Mouse (Mus musculus) inflammation-experienced regulatory T-cells, adult 6 months (primary cell): ENCODE measurements around the gene Slc28a1. TPM values are rescaled to one million over a fixed set of nuclear protein-coding genes. Genes with fewer than 3 reads are reported as not detected.
A peak's percentile ranks its signal among the peaks of the same experiment; 100 is the strongest.

Experiments
- ATAC-seq: one replicate; pipeline ENCODE4 v1.8.0; 2017
- polyA plus RNA-seq, 3 experiments: library from polyadenylated mRNA; unstranded; fragments of 100-300 nt; shearing (Covaris generic); gene quantifications; one replicate each; pipeline ENCODE4 v1.2.1; 2017

Gene Slc28a1
- polyA plus RNA-seq = not detected

DNA sequence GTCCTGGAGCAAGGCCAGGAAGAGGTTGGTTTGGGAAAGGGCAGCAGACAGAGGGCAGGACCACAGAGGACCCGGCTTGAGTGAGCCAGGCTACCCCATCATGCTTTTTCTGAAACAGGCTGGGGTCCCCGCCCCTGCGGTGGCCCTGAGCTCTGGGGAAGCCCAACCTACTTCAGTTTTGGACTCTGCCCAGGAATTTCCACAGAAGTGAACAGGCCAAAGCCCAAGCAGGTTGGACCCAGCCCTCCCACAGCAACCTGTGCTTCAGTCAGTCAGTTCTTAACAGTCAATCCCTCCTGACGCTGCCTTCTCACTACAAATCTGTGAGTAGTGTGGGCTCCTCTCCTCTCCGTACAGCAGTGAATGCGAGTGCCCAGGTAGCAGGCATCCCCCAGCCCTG lies at the start of gene Slc28a1:
Slc28a1 (plus strand) TSS at position 245 of the 400 bp plus-strand sequence.
- no peak for ATAC-seq

DNA sequence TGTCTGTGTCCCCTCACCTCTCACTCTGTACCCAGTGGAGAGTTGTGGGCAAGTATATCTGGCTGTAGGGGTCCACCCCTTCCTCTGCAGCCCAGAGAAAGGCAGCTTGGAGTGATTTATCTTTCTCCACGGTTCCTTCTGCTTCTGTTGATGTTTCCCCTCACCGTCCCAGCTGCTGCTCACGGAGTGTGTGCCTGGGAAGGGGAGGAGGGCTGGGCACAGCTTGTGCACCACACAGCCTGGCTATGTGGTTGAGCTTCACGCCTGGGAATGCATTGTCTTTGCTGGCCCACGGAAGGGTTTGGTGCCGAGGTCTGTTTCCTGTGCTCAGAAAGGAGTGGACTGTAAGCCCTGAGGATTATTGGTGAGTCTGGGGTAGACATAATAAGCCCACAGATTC lies 47.9 kb upstream of the Slc28a1 start:
- ATAC-seq = no peak

DNA sequence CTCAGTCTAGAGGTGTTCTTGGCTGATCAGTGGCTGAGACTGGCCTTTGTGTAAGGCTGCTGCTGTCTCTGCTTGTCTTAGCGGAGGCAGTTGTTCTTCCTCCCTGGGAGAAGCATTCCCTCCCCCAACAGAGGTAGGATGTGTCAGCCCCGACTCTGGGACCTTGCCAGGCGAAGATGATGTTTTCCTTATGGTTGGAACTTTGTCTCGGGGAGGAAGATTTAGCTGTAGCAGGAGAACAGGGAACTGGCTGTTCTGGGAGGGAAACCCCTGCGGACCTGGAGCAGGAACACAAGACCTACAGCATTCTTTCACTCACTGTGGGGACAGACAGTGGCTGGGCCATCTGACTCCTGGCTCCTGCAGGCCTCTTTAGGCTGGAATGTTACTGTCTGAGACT lies 42.1 kb upstream of the Slc28a1 start:
- no peak for ATAC-seq

DNA sequence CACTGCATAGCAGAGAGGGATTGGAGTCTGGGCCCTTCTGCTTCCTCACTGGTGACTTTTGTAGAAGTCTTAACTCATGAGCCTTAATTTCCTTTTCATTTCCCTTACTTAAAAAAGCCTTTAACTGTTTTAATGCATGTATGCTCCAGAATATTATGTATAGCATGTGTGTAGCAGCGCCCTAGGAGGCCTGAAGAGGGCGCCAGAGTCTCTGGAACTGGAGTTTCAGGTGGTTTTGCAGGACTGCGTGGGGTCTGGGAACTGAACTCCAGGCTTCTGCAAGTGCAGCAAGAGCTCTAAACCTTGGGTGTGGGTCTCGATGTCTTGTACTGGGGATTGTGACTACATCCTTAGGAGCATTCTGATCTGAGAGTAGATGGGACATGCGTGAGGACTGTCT lies 41.3 kb upstream of the Slc28a1 start:
- ATAC-seq = no peak

DNA sequence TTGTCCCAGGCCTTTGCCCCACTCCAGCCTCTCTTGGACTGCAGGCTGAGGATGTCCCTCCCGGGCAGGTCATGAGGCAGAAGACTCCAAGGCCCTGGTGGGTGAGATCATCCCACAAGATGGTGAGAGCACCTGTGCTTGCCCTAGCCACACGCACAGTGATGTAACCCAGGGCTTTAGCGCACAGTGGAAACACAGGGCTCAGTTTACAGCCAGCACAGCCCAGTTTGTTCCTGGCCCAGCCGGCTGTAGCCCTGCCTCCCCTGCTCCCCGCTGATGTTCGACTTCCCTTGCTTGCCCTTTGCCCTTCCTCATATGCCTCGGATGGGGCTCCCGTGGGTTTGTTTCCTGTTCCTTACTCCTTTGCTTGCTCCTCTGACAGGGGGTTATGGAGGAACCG lies 40.1 kb upstream of the Slc28a1 start:
- peak; percentile 47 for ATAC-seq

DNA sequence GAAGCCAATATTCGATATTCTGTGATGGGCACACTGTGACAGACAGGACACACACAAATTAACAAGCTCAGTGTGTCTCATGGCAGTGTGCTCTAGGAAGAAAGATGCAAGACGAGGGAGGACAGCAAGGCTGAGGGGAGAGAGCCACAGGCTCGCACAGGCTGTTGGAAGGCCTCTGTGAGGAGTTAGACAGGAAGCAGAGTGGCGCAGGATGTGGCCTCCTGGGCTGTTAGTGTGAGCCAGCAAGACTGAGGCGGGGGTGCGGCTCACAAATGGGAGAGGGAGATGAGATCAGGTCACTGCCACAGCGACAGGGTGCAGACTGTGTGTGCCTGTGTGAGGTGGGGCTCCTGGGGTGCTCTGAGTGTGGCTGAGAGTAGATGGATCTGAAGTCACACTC lies 39.3 kb upstream of the Slc28a1 start:
- peak; percentile 92 for ATAC-seq

DNA sequence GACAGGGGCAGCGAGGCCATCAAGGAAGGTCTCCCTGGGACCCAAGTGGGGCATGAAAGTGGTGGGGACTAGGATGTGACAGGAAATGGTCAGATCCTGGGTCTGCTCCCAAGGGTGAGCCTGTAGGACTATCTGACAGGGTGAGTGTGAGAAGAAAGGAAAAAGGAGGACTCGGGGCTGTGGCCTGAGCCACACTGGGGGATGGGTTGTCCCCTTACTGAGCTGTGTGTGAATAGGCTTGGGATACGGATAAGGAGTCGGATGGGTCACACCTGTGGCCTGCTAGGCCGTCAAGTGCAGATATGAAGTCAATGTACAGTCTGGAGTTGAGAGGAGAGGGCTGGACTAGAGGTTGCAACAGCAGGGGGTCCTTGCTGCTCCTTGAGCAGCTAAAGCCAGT lies 38.9 kb upstream of the Slc28a1 start:
- ATAC-seq = peak; percentile 7

DNA sequence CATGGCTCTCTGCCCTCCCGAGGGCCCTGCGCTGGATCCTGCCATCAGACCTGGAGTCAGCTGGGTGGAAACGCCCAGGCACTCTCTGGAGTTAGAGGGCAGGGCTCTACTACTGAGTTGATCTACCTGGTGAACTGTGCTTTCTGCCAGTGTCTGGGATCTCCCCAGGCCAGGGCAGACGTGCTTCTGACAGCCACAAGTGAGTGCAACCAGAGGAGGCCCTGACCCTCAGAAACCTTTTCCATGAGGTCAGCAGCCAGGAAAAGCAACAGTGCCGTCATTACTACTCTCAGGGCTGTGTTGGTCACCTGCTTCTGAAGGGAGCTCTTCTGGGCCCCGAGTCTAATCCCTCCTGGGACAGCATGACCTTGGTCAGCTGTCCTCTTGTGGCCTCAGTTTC lies 37.6 kb upstream of the Slc28a1 start:
- no peak for ATAC-seq

DNA sequence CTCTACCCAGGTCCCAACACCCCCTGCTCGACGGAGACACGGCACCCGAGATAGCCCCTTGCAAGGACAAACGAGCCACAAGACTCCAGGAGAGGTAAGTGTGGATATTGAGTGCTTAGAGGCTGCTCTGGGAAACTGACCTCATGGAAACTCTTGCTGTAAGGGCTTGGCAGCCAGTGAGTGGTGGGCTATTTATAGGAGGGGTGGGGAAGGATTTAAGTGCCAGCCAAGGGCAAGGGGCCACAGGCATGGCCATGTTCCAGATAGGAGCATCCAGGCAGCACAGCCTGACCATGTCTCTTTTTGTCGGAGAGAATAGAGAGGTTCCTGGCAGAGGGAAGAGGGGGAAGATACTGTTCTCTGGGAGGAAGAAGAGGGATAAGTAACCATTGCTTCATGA lies 35.9 kb upstream of the Slc28a1 start:
- ATAC-seq = no peak

DNA sequence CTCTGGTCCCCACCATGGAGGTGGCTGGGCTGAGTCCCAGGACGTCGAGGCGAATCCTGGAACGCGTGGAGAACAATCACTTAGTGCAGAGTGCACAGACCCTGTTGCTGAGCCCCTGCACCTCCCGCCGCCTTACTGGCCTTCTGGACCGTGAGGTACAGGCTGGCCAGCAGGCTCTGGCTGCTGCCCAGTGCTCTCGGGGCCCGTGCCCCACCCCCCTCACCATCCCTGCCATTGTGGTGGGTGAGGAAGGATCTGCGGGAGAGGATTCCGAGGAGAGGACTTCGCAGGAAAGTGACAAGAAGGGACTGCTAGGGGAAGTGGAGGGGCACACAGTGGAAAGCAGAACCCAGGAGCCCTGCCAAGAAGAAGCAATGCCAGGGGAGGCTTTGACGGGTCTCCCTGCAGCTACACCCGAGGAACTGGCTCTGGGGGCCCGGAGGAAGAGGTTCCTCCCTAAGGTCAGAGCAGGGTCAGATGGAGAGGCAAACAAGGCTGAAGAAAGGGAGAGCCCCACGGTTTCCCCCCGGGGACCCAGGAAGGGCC lies 21.1 kb upstream of the Slc28a1 start:
- ATAC-seq = no peak

DNA sequence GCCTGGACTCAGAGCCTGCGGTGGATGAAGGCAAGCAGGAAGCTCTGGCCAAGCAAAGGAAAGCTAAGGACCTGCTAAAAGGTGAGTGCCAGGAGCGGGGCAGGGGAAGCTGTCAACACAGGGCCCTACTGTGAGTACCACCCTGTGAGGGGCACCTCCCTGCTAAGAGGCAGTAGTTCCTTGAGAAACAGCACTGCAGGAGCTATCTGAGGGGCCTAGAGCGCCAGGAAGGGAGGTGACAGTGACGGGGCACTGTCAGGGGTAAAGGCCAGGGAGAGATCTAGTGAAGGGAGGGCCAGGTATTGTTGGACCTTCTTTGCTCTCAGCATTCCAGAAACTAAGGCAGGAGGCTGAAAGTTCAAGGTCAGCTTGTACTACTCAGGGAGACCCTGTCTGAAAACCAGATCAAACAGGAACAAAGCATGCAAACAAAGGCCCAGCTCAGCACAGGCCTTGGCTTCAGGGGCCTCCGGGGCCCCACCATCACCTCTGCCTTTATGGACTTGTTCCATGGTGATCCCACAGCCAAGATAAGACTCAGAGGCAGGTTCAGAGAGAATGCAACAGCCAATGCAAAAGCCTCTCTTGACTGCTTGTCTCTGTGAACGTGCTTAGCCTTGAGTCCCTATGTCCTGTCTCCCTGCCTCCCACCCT lies 20.4 kb upstream of the Slc28a1 start:
- no peak for ATAC-seq

DNA sequence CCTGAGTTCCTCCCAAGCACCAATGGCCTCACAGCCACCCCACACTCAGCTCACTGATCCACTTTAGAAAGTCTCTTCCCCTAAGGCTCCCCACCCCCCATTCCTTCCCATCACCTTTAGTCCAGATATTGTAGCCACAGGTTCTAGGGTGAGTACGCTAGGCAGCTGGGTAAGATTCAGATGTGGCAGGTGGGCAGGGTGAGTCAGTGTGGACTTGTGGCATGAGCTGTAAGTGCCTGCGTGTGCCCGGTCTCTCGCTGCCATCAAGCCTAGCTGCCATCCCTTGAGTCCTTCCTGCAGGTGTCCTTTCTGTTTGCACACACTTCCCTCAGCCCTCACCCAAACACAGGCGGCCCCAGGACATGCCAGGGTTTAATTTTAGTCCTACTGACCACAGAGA lies 14.3 kb upstream of the Slc28a1 start:
- no peak for ATAC-seq

DNA sequence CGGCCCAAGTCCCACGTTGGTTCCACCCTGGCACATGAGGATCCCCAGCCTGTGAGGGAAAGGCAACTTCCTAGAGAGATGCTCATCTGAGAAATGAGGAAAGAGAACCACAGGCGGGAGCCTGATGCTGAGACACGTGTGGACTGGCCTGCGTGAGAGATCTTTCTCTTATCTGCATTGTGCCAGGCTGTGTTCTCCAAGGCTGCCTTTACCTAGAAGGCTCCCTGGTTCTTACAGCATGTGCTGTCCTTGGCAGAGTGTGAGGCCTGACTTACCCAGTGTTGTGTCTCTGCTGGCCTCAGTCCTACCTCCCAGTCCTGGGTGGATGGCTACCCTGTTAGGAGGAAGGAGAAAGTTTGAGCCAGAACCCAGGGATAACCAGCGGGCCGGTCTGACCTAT lies 11.7 kb upstream of the Slc28a1 start:
- no peak for ATAC-seq

DNA sequence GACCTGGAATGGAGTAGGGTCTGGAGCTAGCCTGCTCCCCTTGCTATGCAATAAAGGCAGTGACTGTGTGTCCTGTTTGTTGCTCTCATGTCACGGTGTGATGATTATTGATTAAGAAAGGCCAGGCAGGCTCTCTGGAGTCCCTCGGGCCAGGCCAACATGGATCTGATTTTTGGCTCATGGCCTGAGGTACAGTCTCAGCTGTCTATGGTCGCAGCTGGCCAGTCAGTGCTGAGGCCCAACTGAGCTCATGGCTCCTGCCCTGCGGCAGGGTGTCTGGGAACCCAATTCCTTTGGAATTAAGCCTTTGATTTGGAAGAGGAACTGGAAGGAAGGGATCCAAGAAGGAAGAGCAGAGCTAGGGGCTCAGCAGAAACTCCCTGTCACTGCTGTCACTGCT lies 9.1 kb upstream of the Slc28a1 start:
- ATAC-seq = no peak

DNA sequence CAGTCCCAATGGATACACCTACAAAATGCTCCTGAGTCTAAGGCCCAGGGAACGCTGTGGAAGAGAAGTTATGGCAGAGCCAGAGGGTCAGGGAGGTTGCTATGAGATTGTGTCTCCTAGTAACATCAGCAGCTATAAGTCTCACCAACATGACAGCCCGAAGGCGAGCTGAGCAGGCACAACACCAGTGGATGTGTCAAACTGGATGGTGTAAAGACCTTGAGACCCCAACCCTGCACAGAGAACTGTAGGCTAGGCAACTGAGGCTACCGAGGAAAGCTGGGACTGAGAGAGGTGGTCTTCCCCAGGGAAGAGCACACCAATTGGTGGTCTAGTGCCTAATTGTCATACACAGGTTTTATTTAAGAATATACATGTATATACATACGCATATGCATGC lies 6.4 kb upstream of the Slc28a1 start:
- ATAC-seq = no peak

DNA sequence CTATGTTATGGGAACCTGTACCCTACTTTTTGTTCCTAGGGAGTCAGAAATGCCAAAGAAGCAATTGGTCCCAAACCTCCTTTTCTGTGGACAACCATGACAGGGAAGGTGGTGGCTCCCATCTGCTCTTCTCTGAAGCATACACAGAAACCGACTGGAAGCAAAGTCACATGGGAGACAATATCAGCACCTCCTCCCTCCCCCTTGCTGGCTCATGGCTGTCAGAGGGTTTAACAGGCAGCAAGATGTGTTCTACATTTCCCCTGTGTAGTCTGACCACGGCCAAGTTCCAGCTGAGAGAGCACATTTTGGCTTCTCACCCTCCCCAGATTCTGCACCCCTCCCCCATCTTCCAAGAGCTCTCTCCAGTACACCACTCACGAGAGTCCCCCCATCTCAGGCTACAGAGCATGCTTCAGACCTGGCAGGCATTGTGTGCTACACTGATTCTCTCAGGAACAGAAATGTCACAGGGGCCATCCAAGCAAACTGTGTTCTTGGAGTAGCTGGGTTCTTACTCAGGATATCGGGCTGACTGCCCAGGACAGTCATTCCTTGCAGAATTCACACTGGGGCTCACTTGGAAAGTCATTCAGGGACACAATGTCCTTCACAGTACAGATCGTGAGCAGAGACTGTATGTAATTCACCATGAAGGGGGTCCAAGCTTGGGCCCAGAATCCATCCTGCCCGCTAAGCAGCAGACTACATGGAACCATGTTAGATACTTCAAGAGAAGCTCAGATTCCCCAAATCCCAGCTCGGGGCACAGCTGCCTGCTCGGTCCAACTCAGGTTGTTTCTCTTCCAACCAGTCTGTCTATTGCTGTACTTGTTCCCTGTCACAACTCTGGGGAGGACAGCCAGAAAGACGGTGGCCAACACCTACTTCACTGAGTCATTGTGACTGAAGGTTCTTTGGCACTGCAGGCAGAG lies 4.6 kb upstream of the Slc28a1 start:
- no peak for ATAC-seq

DNA sequence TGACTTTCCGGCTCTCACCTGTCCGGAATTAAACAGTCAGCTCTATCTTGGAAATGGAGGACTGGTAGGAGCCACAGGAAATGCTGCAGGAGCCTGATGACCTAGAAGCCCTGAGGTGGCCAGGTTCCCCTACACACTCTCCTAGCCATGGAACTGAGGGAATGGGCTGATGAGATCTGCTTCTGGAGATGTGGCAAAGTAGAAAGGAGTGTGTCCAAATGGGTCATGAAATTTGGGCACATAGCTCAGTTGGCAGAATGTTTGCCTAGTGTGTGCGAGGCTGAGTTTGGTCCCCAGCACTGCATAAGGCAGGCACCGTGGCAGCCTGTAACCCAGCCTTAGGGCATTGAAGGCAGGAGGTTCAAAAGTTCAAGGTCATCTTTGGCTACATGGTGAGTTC lies 3.8 kb upstream of the Slc28a1 start:
- ATAC-seq = no peak

DNA sequence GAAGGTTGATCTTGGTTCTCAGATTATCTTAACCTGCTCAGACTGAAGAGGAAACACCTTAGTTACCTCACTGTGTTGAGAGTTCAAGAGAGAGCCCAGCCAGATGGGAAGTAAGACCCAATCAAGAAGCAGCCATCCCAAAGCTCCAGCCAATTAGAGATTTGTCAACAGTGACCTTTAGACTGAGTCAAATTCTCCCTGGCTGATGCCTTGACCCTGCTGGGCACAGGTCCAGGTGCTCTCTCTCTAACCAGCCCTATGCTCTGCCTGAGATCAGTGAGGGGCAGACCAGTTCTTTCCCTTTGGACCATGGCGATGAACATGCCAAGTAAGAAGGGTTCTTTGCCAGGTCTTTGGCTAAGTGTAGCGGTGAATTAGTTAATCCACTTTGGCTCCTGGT lies 2.9 kb upstream of the Slc28a1 start:
- ATAC-seq = no peak

DNA sequence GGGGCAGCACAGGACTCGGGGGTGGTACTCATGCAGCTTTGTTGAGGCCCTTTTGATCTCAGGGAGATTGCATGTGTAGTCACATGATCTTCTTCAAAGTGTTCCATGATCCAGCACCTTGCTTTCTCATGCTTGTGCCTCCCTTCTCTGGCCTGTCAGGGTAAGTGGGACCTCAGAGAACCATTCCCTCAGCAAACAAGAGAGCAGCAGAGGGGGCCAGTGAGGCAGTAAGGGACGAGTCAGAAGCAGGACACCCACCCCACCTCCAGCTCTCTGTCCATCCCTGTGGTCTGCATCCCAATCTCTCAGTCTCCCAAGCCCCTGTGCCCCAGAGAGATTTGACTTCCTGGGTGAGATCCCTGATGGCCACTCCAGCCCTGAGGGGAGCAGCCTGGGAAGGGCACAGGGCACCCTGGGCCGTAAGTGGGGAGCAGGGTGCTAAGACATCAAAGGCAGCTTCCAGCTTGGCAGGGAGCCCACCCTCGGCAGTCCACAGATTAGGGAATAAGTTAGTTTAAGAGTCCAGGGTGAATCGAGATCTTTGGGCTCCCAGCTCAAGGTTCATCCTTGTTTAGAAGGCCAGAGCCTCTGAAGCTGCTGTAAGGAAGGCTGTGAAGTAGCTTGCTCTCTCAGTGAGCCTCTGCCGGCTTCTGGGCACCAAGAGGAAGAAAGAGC lies 1.8 kb upstream of the Slc28a1 start:
- ATAC-seq = no peak

DNA sequence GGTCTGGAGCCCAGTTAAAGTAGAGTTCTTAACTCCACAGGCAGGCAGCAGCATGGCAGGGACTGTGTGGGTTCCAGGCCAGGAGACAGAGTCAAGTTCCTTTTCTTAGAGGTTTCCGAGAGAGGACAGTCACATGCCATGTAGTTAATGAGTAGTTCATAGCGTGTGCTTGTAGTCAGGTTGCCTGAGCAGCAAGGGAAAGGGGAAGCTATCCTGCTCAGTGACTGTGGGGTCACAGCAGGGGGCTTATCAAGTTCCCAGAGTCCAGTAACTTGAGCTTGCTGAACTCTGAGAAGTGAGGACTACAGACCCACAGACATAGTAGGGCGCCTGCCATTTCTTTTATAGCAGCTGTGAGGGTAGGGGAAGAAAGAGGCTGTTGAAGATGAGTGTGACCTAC lies 6.5 kb downstream of the Slc28a1 start:
- ATAC-seq = no peak

DNA sequence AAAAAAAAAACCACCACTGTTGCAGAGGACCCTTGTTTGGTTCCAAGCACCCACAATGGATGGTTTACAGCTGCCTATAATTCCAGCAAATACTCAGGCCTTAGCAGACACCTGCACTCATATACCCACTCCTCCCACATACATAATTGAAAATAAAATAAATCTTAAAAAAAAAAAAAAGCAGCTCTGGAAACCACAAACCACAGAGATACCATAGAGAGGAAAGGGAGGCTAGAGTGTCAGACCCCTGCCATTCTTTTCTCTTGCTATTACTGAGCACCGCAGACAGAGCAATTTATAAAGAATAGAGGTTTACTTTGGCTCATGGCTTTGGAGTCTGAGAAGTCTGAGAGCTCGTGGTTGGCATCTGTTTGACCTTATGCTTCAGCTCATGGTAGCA lies 8.2 kb downstream of the Slc28a1 start:
- no peak for ATAC-seq

DNA sequence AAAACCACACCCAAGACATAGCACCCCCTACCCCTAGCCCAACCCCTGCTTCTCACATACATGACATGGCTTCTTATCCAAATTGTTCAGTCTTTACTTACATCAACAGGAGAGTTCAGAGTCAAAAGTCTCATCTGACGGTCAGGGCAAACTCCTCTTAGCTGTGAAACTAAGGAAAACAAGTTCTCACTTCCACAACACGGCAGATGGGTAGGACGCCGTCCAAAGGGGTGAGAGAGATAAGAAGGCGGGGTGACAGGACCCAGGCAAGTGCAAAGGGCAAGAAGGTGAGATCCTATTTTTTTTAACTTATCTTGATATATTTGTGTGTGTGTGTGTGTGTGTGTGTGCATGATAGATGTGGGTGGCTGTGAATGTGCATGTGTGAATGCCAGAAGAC lies 9.0 kb downstream of the Slc28a1 start:
- no peak for ATAC-seq

DNA sequence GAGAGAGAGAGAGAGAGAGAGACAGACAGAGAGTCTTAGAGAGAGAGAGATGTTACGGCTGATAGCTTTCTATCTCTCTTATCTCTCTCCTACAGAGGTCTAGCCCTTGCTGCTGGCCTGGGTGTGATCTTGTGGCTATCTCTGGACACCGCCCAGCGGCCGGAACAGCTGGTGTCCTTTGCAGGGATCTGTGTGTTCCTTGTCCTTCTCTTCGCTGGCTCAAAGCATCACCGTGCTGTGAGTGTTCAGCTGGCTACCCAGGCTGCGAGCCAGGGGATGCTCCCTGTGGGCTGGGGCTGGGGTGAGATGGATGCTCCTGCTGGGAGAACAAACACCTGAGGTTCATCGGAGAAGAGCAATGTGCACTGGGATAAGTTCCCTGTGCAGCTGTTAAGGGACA lies 10.2 kb downstream of the Slc28a1 start:
- no peak for ATAC-seq
